Mouse (Mus musculus): Measurements from ENCODE around the gene Lrrc8b.

DNA sequence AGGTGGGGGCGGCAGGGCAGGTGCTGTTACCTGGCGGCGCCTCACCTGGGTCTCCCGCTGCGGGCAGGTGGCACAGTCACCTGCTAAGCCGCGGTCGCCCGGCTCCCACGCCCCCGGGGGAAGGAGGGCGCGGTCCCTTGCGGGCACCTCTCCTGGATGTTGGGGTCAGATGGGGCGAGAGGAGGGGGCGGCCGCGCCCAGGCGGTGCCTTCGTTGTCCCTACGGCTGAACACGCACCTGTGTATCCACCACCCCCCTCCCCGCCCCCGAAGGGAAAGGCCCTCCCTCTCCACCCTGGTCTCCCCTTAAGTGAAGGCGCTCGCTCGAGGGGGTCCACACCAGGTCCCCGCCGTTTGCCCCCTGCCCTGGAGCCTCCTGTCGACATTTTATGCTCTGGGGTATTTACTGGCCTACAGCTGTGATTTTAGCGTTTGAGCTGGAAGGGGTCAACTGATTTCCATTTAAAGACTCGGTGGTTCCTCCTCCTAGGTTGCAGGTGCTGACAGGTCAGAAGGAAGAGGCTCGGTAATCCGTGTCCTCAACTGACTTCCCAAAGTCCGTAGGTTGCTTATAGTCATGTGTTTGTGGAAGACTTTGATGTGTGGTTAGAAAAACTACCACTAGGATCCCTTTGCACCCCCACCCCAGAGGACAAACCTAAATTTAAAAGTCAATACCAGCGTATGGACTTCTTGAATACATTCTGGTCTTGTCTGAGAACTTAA lies 538 bp downstream of the Lrrc8b start:
- TF ChIP-seq CTCF (IDR thresholded peaks at IDR 0.05; ENCODE audit: borderline replicate concordance, insufficient read depth, low read length) (no peak), POLR2A (IDR thresholded peaks at IDR 0.05; ENCODE audit: low read depth, low read length) (no peak)

All from embryonic fibroblast, embryonic 13.5 days (primary cell).